Mouse (Mus musculus) thymus, adult 2 months (tissue): ENCODE results near the gene Me1.

ENCODE experiments used
- CTCF ChIP-seq: fragments of 200-500 bp; IDR thresholded peaks from 2 replicates; pipeline ENCODE4 v1.5.1; 2012; ENCODE audit warnings: mild to moderate bottlenecking, control low read depth, low read length, moderate library complexity, borderline replicate concordance; ENCODE audit not compliant: control insufficient read depth, poor library complexity, insufficient read depth; ENCODE audit errors: extremely low read depth
- POLR2A ChIP-seq: fragments of 200-500 bp; IDR thresholded peaks from 2 replicates; pipeline ENCODE4 v1.6.1; 2012; ENCODE audit warnings: mild to moderate bottlenecking, low read length, control low read depth, moderate library complexity; ENCODE audit not compliant: control insufficient read depth, poor library complexity, insufficient read depth; ENCODE audit errors: extremely low read depth

DNA sequence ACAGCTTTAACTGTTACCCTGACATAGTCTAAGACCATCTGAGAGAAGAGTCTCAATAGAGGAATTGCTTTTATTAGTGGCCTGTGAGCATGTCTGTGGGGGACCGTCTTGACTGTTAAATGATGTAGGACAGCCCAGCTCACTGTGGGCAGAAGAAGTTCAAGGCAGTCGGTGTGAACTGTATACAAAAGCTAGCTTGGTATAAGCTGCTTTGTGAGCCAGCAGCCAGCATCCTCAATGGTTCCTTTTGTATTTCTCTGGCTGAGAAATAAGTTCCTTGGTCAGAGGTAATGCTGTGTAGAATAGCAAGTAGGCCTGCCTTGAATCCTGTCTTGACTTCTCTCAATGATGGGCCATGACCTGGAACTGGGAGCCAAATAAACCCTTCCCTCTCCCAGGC lies 73.7 kb downstream of the Me1 start:
- TF ChIP-seq POLR2A (no peak), CTCF (no peak)
